Mouse (Mus musculus) left cerebral cortex, adult 18-20 months (tissue): Measurements from ENCODE around the gene Ms4a4a. TPM values are rescaled to one million over a fixed set of nuclear protein-coding genes. Genes with fewer than 3 reads are reported as not detected.
"Not testable (repeated sequence)": the region's sequence is repeated elsewhere in the genome, so short reads cannot be mapped to it uniquely, and the experiment has no call there.

Experiments used
- DNase-seq, 2 experiments: peaks; one replicate each; pipeline ENCODE4 v3.0.0; 2021 to 2022; ENCODE audit warnings: low spot score in 2 of 2, mixed read lengths in 1 of 2
- total RNA-seq, 2 experiments: library from RNA; stranded (reverse); gene quantifications; 2 replicates each; pipeline ENCODE4 v1.2.3; 2021

The Ms4a4a gene
- total RNA-seq, 2 experiments from 2014 or later, result 0.70 to 1.1 TPM

- DNase-seq, result not testable (repeated sequence)
Observed at GRCm38 (mm10) chr19:11431209-11431608, 55.9 kb downstream of the Ms4a4a start.

DNA sequence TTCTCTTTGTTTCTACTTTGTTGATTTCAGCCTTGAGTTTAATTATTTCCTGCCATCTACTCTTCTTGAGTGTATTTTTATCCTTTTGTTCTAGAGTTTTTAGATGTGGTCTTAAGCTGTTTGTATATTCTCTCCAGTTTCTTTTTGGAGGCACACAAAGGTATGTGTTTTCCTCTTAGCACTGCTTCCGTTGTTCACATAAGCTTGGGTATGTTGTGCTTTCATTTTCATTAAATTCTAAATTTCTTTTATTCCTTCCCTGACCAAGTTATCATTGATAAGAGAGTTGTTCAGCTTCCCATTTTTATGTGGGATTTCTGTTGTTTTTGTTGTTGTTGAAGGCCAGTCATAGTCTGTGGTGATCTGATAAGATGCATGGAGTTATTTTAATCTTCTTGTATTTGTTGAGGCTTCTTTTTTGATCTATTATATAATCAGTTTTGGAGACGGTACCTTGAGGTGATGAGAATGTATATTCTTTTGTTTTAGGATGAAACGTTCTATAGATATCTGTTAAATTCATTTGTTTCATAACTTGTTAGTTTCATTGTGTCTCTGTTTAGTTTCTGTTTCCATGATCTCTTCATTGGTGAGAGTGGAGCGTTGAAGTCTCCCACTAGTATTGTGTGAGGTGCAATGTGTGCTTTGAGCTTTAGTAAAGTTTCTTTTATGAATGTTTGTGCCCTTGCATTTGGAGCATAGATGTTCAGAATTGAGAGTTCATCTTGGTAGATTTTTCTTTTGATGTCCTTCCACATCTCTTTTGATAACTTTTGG is 59.9 kb downstream of the Ms4a4a start:
- DNase-seq, result no peak

Other genes starting within 250 kb of the Ms4a4a start
- gene 1700017D01Rik, start 244.6 kb upstream of the Ms4a4a start, total RNA-seq, result not detected
- gene 1700025F22Rik, start 210.2 kb upstream of the Ms4a4a start, total RNA-seq, result not detected
- not detected for gene Ms4a13, start 178.8 kb upstream of the Ms4a4a start, total RNA-seq
- gene Ms4a12, start 143.1 kb upstream of the Ms4a4a start, total RNA-seq, result not detected
- not detected for gene Ms4a1, start 109.3 kb upstream of the Ms4a4a start, total RNA-seq
- not detected for gene Ms4a5, start 91.7 kb upstream of the Ms4a4a start, total RNA-seq
- not detected for gene Ms4a14, start 61.1 kb upstream of the Ms4a4a start, total RNA-seq
- gene Ms4a7, start 39.4 kb upstream of the Ms4a4a start, total RNA-seq, result under 1 TPM; 0.42 to 0.91 TPM
- under 1 TPM in 1 of 2 experiments, not detected in 1; 0.75 TPM for gene Ms4a4c, start 29.2 kb downstream of the Ms4a4a start, total RNA-seq
- gene Ms4a4b, start 68.0 kb downstream of the Ms4a4a start, total RNA-seq, result not detected
- gene Ms4a6c, start 93.8 kb downstream of the Ms4a4a start, total RNA-seq, result 1 to 10 TPM in 1 of 2 experiments, under 1 TPM in 1; 0.96 to 1.9 TPM
- gene Gm8369, start 110.4 kb downstream of the Ms4a4a start, total RNA-seq, result under 1 TPM; 0.49 to 0.84 TPM
- 1 to 10 TPM; 1.4 to 3.1 TPM for gene Ms4a6b, start 141.0 kb downstream of the Ms4a4a start, total RNA-seq
- not detected for gene Ms4a4d, start 161.3 kb downstream of the Ms4a4a start, total RNA-seq
- gene Ms4a6d, start 229.3 kb downstream of the Ms4a4a start, total RNA-seq, result 1 to 10 TPM; 1.4 to 2.1 TPM
- gene Ms4a2, start 248.2 kb downstream of the Ms4a4a start, total RNA-seq, result not detected